Mouse (Mus musculus): ENCODE data around the gene P2ry2.

DNA sequence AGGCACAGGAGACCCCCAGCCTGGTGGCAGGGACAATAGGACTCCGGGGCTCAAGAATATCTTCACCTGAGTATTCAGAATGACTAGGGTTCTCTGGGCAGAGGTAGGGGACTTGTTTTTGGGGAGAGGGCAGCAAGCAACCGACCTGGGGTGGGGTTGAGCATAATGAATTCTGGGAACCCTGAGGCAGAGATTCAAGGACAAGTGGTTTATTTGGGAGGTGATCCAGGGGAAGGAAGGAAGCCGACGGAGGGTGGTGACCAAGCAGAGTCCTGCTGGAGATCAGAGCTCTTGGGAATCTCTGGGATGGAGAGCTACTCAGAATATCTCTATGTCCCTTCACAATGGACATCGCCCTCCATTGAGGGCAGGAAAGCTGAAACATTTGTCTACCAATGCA lies 34.5 kb downstream of the P2ry2 start:
- TF ChIP-seq JUND (conservative IDR thresholded peaks at IDR 0.05; ENCODE audit: low read depth, low read length) (no peak), POLR2A (IDR thresholded peaks at IDR 0.05; ENCODE audit: low read depth, low read length) (no peak), CTCF (conservative IDR thresholded peaks at IDR 0.05 in 1 of 2, IDR thresholded peaks at IDR 0.05 in 1 of 2; ENCODE audit: low read depth in 2 of 2, low read length in 2 of 2) (no peak), TCF12 (IDR thresholded peaks at IDR 0.05; ENCODE audit: low read depth, low read length) (no peak), HCFC1 (IDR thresholded peaks at IDR 0.05; ENCODE audit: low read depth, low read length) (no peak)
